Mouse (Mus musculus) small intestine, adult 2 months (tissue): ENCODE measurements around the gene Phka2. TPM values are rescaled to one million over a fixed set of nuclear protein-coding genes. Genes with fewer than 3 reads are reported as not detected.

ENCODE experiments used
- H3K27ac ChIP-seq: fragments of 200-500 bp; 2 replicates; pipeline ENCODE4 v1.5.1; 2012; ENCODE audit warnings: low read depth, low read length, control low read depth, inconsistent platforms; ENCODE audit not compliant: insufficient read depth
- H3K27me3 ChIP-seq: fragments of 200-500 bp; 2 replicates; pipeline ENCODE4 v1.6.1; 2012; ENCODE audit warnings: mild to moderate bottlenecking, moderate library complexity, low read length, inconsistent platforms; ENCODE audit not compliant: control insufficient read depth, insufficient read depth
- H3K36me3 ChIP-seq: fragments of 200-500 bp; 2 replicates; pipeline ENCODE4 v1.6.1; 2012; ENCODE audit warnings: mild to moderate bottlenecking, low read length, control low read depth, inconsistent platforms; ENCODE audit not compliant: control insufficient read depth, insufficient read depth
- H3K4me1 ChIP-seq: fragments of 200-500 bp; 2 replicates; pipeline ENCODE4 v1.6.1; 2012; ENCODE audit warnings: low read length, inconsistent platforms, mixed read lengths; ENCODE audit not compliant: control insufficient read depth, insufficient read depth, insufficient read length
- H3K4me3 ChIP-seq: fragments of 200-500 bp; 2 replicates; pipeline ENCODE4 v1.5.1; 2012; ENCODE audit warnings: low read depth, mild to moderate bottlenecking, control low read depth, inconsistent platforms, low read length, moderate library complexity
- CTCF ChIP-seq: fragments of 200-500 bp; IDR thresholded peaks from 2 replicates; pipeline ENCODE4 v1.5.1; 2012; ENCODE audit warnings: low read depth, mild to moderate bottlenecking, control low read depth, inconsistent platforms, low read length, moderate library complexity, mixed read lengths; ENCODE audit not compliant: insufficient replicate concordance, insufficient read length; ENCODE audit errors: extremely low read depth
- POLR2A ChIP-seq: fragments of 200-500 bp; IDR thresholded peaks from 2 replicates; pipeline ENCODE4 v1.6.1; 2012; ENCODE audit warnings: low read depth, mild to moderate bottlenecking, control low read depth, inconsistent platforms, low read length, moderate library complexity
- WGBS: fragments of 180-500 bp; shearing (Covaris S2); methylation state at CpG from one replicate; pipeline ENCODE4 v1.1.7; 2018; 5-methylcytosine and 5-hydroxymethylcytosine counted together
- polyA plus RNA-seq: library from polyadenylated mRNA; depleted of rRNA; stranded (reverse); fragments of >200 nt; gene quantifications from 2 replicates; pipeline ENCODE4 v1.2.3, GENCODE M21; 2012

The Phka2 gene
- polyA plus RNA-seq, 1 experiment: 3.1 TPM

DNA sequence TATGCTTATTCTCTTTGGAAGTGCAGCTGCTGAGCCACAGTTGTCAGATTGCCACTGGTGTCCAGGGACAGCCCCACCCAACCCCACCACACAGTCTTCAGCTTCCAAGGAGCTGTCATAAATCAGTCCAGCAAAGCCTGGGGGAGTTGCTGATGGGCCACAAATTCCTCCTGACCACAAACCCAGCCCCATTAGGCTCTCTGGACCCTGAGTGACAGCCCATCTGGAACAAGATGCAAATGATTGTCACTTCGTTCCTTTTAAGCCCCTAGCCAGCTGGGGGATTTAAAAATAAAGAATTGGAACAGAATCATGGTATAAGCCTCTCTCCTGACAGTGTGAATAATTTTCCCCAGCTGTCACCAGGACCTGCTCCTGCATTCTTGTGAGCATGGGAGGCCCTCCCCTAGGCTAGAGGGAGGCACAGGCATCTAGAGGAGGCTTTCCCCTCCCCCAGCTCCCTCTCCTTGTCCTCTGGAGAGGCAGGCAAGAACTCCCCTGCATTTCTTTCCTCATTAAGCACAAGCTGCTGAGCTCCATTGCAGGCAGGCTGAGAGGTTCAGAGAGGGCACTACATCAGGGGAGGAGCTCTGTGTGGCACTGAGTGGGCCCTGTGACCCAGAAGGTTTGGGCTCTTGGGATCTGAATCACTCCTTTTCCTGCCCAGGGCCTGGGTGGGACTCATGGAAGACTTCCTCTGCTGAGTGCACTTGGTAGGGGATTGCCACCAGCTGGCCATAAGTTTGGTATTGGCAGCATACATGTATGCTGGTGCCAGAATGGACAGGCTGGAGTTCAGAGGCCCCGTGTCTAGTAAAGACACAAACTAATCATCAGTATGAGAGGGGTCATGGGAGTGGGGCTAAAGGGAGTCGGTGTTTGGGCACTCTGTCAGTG, 96.8 kb downstream of the Phka2 start:
- no peak overlapping the region for H3K4me3 ChIP-seq
- WGBS: 65% methylated on average over 3 of the region's 3 CpGs
- no peak overlapping the region for H3K27ac ChIP-seq
- H3K4me1 ChIP-seq: peaks cover 6% of the 10 kb centered on the region; the same call in 1 of the 2 replicates
- H3K36me3 ChIP-seq: no peaks in the 10 kb centered on the region
- TF ChIP-seq CTCF (no peak), POLR2A (no peak)
- no peaks in the 10 kb centered on the region for H3K27me3 ChIP-seq

DNA sequence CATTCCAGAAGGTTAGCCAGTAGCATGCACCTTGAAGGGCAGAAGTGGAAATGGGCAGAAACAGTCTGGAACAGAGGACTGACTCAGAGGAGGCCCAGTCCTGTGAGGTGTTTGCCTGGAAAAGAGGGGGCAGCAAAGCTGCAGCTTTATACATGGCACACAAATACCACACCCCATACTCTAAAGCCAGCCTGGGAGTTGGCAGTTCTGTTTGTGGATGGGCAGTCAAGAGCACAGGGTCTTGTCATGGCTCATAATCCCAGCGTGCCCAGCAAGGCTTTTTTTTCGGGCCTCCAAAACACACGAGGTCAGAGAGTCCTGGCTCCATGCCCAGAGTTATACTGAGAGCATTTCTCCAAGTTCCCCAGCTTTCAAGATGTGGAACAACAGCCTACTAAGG, 99.1 kb downstream of the Phka2 start:
- WGBS: 13% methylated on average over 3 of the region's 3 CpGs
- no peak overlapping the region for H3K4me3 ChIP-seq
- H3K27me3 ChIP-seq: no peaks in the 10 kb centered on the region
- TF ChIP-seq CTCF (no peak), POLR2A (no peak)
- peaks cover 6% of the 10 kb centered on the region; the same call in 1 of the 2 replicates for H3K4me1 ChIP-seq
- H3K36me3 ChIP-seq: no peaks in the 10 kb centered on the region
- no peak overlapping the region for H3K27ac ChIP-seq

DNA sequence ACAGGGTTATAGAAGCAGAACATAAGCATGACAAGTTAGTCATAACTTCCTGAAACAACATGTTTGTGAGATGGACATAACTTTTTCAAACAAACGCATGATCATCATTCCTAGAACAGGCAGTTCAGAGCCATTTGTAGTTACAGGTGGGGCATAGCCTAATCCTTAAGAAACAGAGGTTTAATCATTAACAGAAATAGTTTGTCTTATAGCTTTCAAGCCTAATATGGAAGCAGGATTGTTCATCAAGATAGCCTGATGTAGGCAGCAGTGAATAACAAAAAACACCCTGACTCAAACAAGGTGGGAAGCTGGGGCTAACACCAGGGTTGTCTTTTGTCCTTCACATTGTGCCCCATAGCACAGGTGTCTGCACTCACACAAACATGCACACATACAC, 100.8 kb downstream of the Phka2 start:
- TF ChIP-seq POLR2A: no peak
- no peak for TF ChIP-seq CTCF
- Histone ChIP-seq H3K4me1 (peaks cover 6% of the 10 kb centered on the region; the same call in 1 of the 2 replicates), H3K27ac (no peak overlapping the region), H3K36me3 (no peaks in the 10 kb centered on the region), H3K27me3 (no peaks in the 10 kb centered on the region), H3K4me3 (no peak overlapping the region)
- WGBS: 24% methylated on average over 1 of the region's 1 CpGs

DNA sequence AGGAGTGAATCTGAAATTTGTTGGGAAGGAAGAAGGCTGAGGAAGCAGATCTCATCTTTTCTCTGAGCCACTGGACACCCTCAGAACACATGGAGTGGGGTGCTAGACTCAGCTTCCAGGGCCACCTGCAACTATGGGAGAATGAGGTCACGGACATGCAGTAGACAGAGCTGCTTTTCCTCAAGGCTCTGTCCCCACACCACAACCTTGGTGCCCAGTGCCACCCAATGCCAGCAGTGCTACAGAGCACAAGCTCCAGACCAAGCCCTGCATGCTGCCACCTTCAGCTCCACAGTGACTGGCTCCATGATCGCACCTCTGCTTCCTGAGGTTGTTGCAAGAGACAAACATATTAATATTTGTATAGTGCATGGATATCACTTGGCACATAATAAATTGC, 101.3 kb downstream of the Phka2 start:
- Histone ChIP-seq H3K27ac (no peak overlapping the region), H3K4me3 (no peak overlapping the region), H3K36me3 (no peaks in the 10 kb centered on the region), H3K27me3 (no peaks in the 10 kb centered on the region), H3K4me1 (peaks cover 6% of the 10 kb centered on the region; the same call in 1 of the 2 replicates)
- 66% methylated on average over 2 of the region's 2 CpGs for WGBS
- TF ChIP-seq CTCF: no peak
- no peak for TF ChIP-seq POLR2A

DNA sequence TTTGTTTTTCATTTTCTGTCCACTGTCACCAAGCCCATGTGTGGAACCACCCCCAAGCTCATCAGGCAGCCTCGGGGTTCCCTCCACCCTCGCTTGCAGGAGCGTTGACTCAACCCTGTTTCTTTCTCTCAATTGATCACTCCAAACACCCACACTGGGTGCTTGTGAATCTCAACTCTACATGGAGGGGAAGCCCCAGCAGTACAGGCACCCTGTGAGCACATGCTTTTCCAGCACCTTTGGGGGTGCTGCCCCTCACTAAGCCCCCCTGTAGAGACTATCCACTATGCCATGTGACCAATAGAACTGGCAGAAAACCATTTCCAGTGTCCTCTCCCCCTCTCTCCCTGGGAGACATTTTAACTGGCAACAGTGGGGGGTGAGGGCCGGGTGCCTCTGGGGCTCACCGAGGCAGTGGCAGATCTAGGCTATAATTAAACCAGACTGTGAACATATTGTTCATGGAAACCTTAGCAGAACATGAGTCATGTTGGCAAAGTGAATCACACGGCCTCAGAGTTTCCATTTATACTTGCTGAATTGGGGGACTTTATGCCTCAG, 102.1 kb downstream of the Phka2 start:
- Histone ChIP-seq H3K4me3 (no peak overlapping the region), H3K27me3 (no peaks in the 10 kb centered on the region), H3K4me1 (peaks cover 6% of the 10 kb centered on the region; the same call in 1 of the 2 replicates), H3K27ac (no peak overlapping the region), H3K36me3 (no peaks in the 10 kb centered on the region)
- TF ChIP-seq POLR2A (no peak), CTCF (no peak)
- WGBS: 53% methylated on average over 6 of the region's 6 CpGs

DNA sequence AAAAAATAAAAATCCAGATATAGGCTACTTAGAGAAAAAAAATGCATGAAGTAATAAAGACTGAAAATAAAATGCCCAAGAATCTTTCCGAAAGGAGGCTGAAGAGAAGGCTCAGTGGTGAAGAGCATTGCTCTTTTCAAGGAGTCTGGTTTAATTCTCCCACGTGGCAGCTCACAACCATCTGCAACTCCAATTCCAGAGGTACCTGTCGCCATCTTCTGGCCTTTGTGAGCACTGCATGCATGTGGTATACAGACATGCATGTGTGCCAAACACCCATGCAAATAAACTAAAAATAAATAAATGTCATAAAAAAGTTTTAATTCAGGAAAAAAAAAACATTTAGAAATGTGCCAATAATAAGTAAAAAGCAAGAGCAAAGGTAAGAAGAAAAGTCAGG, 107.9 kb downstream of the Phka2 start:
- Histone ChIP-seq H3K36me3 (no peaks in the 10 kb centered on the region), H3K4me3 (no peak overlapping the region), H3K27me3 (no peaks in the 10 kb centered on the region), H3K27ac (no peak overlapping the region), H3K4me1 (no peaks in the 10 kb centered on the region)
- TF ChIP-seq POLR2A (no peak), CTCF (peak; percentile 35; the same call in 1 of the 2 replicates)
- WGBS: 38% methylated on average over 3 of the region's 3 CpGs

DNA sequence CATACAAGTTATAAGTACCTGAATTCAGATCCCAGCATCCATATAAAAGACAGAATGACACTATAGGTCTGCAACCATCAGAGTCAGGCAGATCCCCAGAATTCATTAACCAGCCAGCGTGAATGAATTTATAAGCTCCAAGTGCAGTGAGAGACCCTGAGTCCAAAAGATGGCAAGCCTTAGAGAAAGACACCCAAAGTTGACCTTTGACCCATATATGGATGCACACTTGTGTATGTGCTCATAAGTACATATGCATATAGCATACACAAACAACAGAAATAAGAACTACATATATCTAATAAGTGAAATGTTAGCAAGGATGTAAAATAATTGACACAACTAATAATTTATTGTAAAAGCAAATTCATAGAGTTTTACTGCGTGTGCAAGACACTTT, 108.5 kb downstream of the Phka2 start:
- H3K27me3 ChIP-seq: no peaks in the 10 kb centered on the region

More for the DNA sequence above, 108.5 kb downstream of the Phka2 start:
- no peak overlapping the region for H3K27ac ChIP-seq
- WGBS: 80% methylated on average over 2 of the region's 2 CpGs
- no peaks in the 10 kb centered on the region for H3K36me3 ChIP-seq
- no peak overlapping the region for H3K4me3 ChIP-seq
- TF ChIP-seq POLR2A (no peak), CTCF (no peak)
- no peaks in the 10 kb centered on the region for H3K4me1 ChIP-seq
